Mouse (Mus musculus): ENCODE data around the gene Vac14. TPM values are rescaled to one million over a fixed set of nuclear protein-coding genes. Genes with fewer than 3 reads are reported as not detected.

The Vac14 gene
- polyA plus RNA-seq, 1 experiment from 2014 or later = 27.7 TPM

GRCm38 (mm10) chr8:110700561-110700960, 82.2 kb downstream of the Vac14 start:
- no peaks in the 10 kb centered on the region for H3K9me3 ChIP-seq (replicated peaks)
- H3K27me3 ChIP-seq (ENCODE audit: low read depth, poor library complexity, severe bottlenecking) = no peaks in the 10 kb centered on the region
- no peak overlapping the region for H3K4me3 ChIP-seq
- peaks cover 12% of the 10 kb centered on the region for H3K4me1 ChIP-seq
- peaks cover 42% of the 10 kb centered on the region for H3K36me3 ChIP-seq
- 84% methylated on average over 2 of the region's 2 CpGs for WGBS
- DNase-seq (ENCODE audit: low spot score) = no peak
- H3K27ac ChIP-seq (replicated peaks) = 0 out of 2 replicates have a peak overlapping the region, but pooled peaks have one; percentile 23

- Histone ChIP-seq H3K4me3 (no peak overlapping the region), H3K4me1 (peaks cover 12% of the 10 kb centered on the region), H3K27ac (replicated peaks) (peak overlapping the region; percentile 23; the same call in 1 of the 2 replicates), H3K27me3 (ENCODE audit: low read depth, poor library complexity, severe bottlenecking) (no peaks in the 10 kb centered on the region), H3K36me3 (peaks cover 41% of the 10 kb centered on the region), H3K9me3 (replicated peaks) (no peaks in the 10 kb centered on the region)
- WGBS = 63% methylated on average over 9 of the region's 9 CpGs
- no peak for DNase-seq (ENCODE audit: low spot score)
Measured at GRCm38 (mm10) chr8:110702636-110703459, 84.5 kb downstream of the Vac14 start.

- WGBS = 88% methylated on average over 9 of the region's 9 CpGs
- H3K27ac ChIP-seq (replicated peaks) = no peak overlapping the region
- H3K36me3 ChIP-seq = peaks cover 47% of the 10 kb centered on the region
Measured at GRCm38 (mm10) chr8:110703460-110704061, 85.2 kb downstream of the Vac14 start.

GRCm38 (mm10) chr8:110704103-110704502, 85.7 kb downstream of the Vac14 start:
- Histone ChIP-seq H3K27ac (replicated peaks) (no peak overlapping the region), H3K9me3 (replicated peaks) (no peaks in the 10 kb centered on the region), H3K36me3 (peaks cover 47% of the 10 kb centered on the region), H3K4me1 (peaks cover 12% of the 10 kb centered on the region), H3K27me3 (ENCODE audit: low read depth, poor library complexity, severe bottlenecking) (no peaks in the 10 kb centered on the region), H3K4me3 (no peak overlapping the region)
- no peak for DNase-seq (ENCODE audit: low spot score)
- 90% methylated on average over 3 of the region's 3 CpGs for WGBS

More at GRCm38 (mm10) chr8:110703460-110704061, 85.2 kb downstream of the Vac14 start:
- no peak for DNase-seq (ENCODE audit: low spot score)
- H3K4me3 ChIP-seq = no peak overlapping the region
- H3K9me3 ChIP-seq (replicated peaks) = no peaks in the 10 kb centered on the region
- no peaks in the 10 kb centered on the region for H3K27me3 ChIP-seq (ENCODE audit: low read depth, poor library complexity, severe bottlenecking)
- peaks cover 12% of the 10 kb centered on the region for H3K4me1 ChIP-seq

- H3K36me3 ChIP-seq = peaks cover 51% of the 10 kb centered on the region
- no peaks in the 10 kb centered on the region for H3K9me3 ChIP-seq (replicated peaks)
- WGBS = 85% methylated on average over 14 of the region's 14 CpGs
- DNase-seq (ENCODE audit: low spot score) = no peak
- peaks cover 12% of the 10 kb centered on the region for H3K4me1 ChIP-seq
- no peaks in the 10 kb centered on the region for H3K27me3 ChIP-seq (ENCODE audit: low read depth, poor library complexity, severe bottlenecking)
- H3K4me3 ChIP-seq = no peak overlapping the region
- H3K27ac ChIP-seq (replicated peaks) = no peak overlapping the region
Measured at GRCm38 (mm10) chr8:110705391-110706287, 87.3 kb downstream of the Vac14 start.

GRCm38 (mm10) chr8:110706288-110706870, 88.0 kb downstream of the Vac14 start:
- Histone ChIP-seq H3K27me3 (ENCODE audit: low read depth, poor library complexity, severe bottlenecking) (no peaks in the 10 kb centered on the region), H3K4me1 (peaks cover 12% of the 10 kb centered on the region), H3K9me3 (replicated peaks) (no peaks in the 10 kb centered on the region), H3K27ac (replicated peaks) (no peak overlapping the region), H3K36me3 (peaks cover 52% of the 10 kb centered on the region), H3K4me3 (no peak overlapping the region)
- 86% methylated on average over 3 of the region's 3 CpGs for WGBS
- DNase-seq (ENCODE audit: low spot score) = no peak

- no peak for DNase-seq (ENCODE audit: low spot score)
- no peaks in the 10 kb centered on the region for H3K4me1 ChIP-seq
- H3K27me3 ChIP-seq (ENCODE audit: low read depth, poor library complexity, severe bottlenecking) = no peaks in the 10 kb centered on the region
- H3K36me3 ChIP-seq = peaks cover 61% of the 10 kb centered on the region
- 89% methylated on average over 11 of the region's 11 CpGs for WGBS
- peak overlapping the region; percentile 9; the same call in 1 of the 2 replicates for H3K27ac ChIP-seq (replicated peaks)
- no peaks in the 10 kb centered on the region for H3K9me3 ChIP-seq (replicated peaks)
- no peak overlapping the region for H3K4me3 ChIP-seq
Measured at GRCm38 (mm10) chr8:110708429-110708828, 90.0 kb downstream of the Vac14 start.

- DNase-seq (ENCODE audit: low spot score) = no peak
- Histone ChIP-seq H3K36me3 (peaks cover 79% of the 10 kb centered on the region), H3K27me3 (ENCODE audit: low read depth, poor library complexity, severe bottlenecking) (no peaks in the 10 kb centered on the region), H3K9me3 (replicated peaks) (no peaks in the 10 kb centered on the region), H3K4me1 (peaks cover 13% of the 10 kb centered on the region), H3K27ac (replicated peaks) (no peak overlapping the region), H3K4me3 (no peak overlapping the region)
- WGBS = 75% methylated on average over 3 of the region's 3 CpGs
Measured at GRCm38 (mm10) chr8:110710593-110710992, 92.2 kb downstream of the Vac14 start.

- Histone ChIP-seq H3K4me1 (peaks cover 21% of the 10 kb centered on the region), H3K27ac (replicated peaks) (no peak overlapping the region; the same call in 1 of the 2 replicates), H3K36me3 (peaks cover 76% of the 10 kb centered on the region), H3K9me3 (replicated peaks) (no peaks in the 10 kb centered on the region), H3K27me3 (ENCODE audit: low read depth, poor library complexity, severe bottlenecking) (no peaks in the 10 kb centered on the region), H3K4me3 (no peak overlapping the region)
- DNase-seq (ENCODE audit: low spot score) = no peak
- WGBS = 88% methylated on average over 13 of the region's 13 CpGs
Measured at GRCm38 (mm10) chr8:110711271-110711934, 93.0 kb downstream of the Vac14 start.

- Histone ChIP-seq H3K27ac (replicated peaks) (no peak overlapping the region), H3K4me3 (no peak overlapping the region), H3K27me3 (ENCODE audit: low read depth, poor library complexity, severe bottlenecking) (no peaks in the 10 kb centered on the region), H3K9me3 (replicated peaks) (no peaks in the 10 kb centered on the region), H3K36me3 (peaks cover 72% of the 10 kb centered on the region), H3K4me1 (peaks cover 31% of the 10 kb centered on the region)
- 93% methylated on average over 7 of the region's 7 CpGs for WGBS
- no peak for DNase-seq (ENCODE audit: low spot score)
Measured at GRCm38 (mm10) chr8:110713073-110713472, 94.7 kb downstream of the Vac14 start.

- Histone ChIP-seq H3K27ac (replicated peaks) (peak overlapping the region; percentile 67), H3K4me1 (peaks cover 46% of the 10 kb centered on the region), H3K4me3 (no peak overlapping the region), H3K27me3 (ENCODE audit: low read depth, poor library complexity, severe bottlenecking) (peaks cover 8% of the 10 kb centered on the region), H3K9me3 (replicated peaks) (no peaks in the 10 kb centered on the region), H3K36me3 (peaks cover 60% of the 10 kb centered on the region)
- no peak for DNase-seq (ENCODE audit: low spot score)
- 81% methylated on average over 15 of the region's 15 CpGs for WGBS
Measured at GRCm38 (mm10) chr8:110714827-110715519, 96.6 kb downstream of the Vac14 start.

Measured in midbrain, embryonic 10.5 days (tissue).